Mouse (Mus musculus) layer of hippocampus, adult 6 months (tissue): ENCODE data around the gene Pomgnt2. TPM values are rescaled to one million over a fixed set of nuclear protein-coding genes. Genes with fewer than 3 reads are reported as not detected.

Experiments used
- long read RNA-seq, 2 experiments: library from polyadenylated mRNA; unstranded; transcript quantifications; one replicate each; pipeline ENCODE4 v2.0.0; 2019 to 2020
- polyA plus RNA-seq: library from polyadenylated mRNA; unstranded; fragments of <200 nt; fragmentation: Nextera tagmentation; gene quantifications from 2 replicates; pipeline ENCODE4 v1.2.3, GENCODE M21; 2021

The Pomgnt2 gene
- 46.9 and 56.4 TPM in 2 replicates for polyA plus RNA-seq
- long read RNA-seq, experiment 1, transcript Pomgnt2-201 (2 exons, 2,365 nt) = major isoform, 47 of 74 reads
- long read RNA-seq, experiment 1, partial matches to known transcripts = 0 of 74 reads
- long read RNA-seq, experiment 1, other reads (novel, unspliced or antisense) = 22 of 74 reads
- long read RNA-seq, experiment 2, transcript Pomgnt2-207 (3 exons, 2,413 nt) = minor isoform, 6 of 321 reads
- long read RNA-seq, experiment 2, transcript Pomgnt2-201 (2 exons, 2,365 nt) = major isoform, 274 of 321 reads
- long read RNA-seq, experiment 2, partial matches to known transcripts = 2 of 321 reads
- long read RNA-seq, experiment 2, other reads (novel, unspliced or antisense) = 36 of 321 reads

GRCm38 (mm10) chr9:121997010-121997409, at the start of gene Pomgnt2:
Gene Pomgnt2, minus strand, starts transcription at chr9:121997110.

GRCm38 (mm10) chr9:121950418-121951113, 46.3 kb downstream of the Pomgnt2 start, which contains the start of gene Fam198a:
Gene Fam198a, plus strand, starts transcription at chr9:121950988.

Other genes starting within 250 kb of the Pomgnt2 start
- 5.8 and 7.2 TPM in 2 replicates for gene Zfp651, start 237.8 kb downstream of the Pomgnt2 start, polyA plus RNA-seq
- 6.4 and 7.5 TPM in 2 replicates for gene Klhl40, start 219.5 kb downstream of the Pomgnt2 start, polyA plus RNA-seq
- 11.8 and 12.8 TPM in 2 replicates for gene Hhatl, start 204.6 kb downstream of the Pomgnt2 start, polyA plus RNA-seq
- gene Ccdc13, start 157.6 kb downstream of the Pomgnt2 start, polyA plus RNA-seq = 10.9 and 13.5 TPM in 2 replicates
- 261 and 275 TPM in 2 replicates for gene Higd1a, start 138.7 kb downstream of the Pomgnt2 start, polyA plus RNA-seq
- gene Ackr2, start 98.8 kb downstream of the Pomgnt2 start, polyA plus RNA-seq = 0.41 and 0.63 TPM in 2 replicates
- not detected in 2 replicates for gene Cyp8b1, start 80.8 kb downstream of the Pomgnt2 start, polyA plus RNA-seq
- 3.9 and 4.1 TPM in 2 replicates for gene Fam198a, start 46.1 kb downstream of the Pomgnt2 start, polyA plus RNA-seq
- 65.2 and 68.9 TPM in 2 replicates for gene Snrk, start 120.2 kb upstream of the Pomgnt2 start, polyA plus RNA-seq